Mouse (Mus musculus) ZHBTc4 (cell line): ENCODE measurements around the gene Iqch.

Source experiments
- DNase-seq: peaks from one replicate; pipeline ENCODE4 v3.0.0-alpha.2; 2011; ENCODE audit warnings: low read depth, low spot score

Gene Iqch

GRCm38 (mm10) chr9:63495786-63496185 lies 106.5 kb downstream of the Iqch start:
- DNase-seq: no peak

GRCm38 (mm10) chr9:63493746-63494145 lies 108.5 kb downstream of the Iqch start:
- DNase-seq: no peak

DNA sequence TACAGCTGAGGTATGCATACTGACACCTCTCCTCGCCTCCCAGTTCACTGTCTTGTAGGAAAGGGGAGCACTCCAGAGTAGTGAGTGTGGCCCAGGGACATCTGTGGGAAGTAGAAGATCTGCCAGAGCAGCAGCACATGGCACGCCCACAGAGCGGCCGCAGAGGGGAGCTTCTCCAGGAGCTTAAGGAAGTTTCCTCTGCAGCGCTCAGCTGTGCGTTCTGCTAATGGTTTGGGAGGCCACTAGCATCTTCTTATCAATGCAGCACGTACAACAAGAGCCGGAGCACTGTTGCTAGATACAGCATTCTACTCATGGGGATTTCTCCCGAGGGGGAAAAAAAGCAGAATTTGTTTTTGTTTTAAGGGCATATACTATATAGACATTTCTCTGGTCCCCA lies 110.0 kb downstream of the Iqch start:
- peak; percentile 18 for DNase-seq

DNA sequence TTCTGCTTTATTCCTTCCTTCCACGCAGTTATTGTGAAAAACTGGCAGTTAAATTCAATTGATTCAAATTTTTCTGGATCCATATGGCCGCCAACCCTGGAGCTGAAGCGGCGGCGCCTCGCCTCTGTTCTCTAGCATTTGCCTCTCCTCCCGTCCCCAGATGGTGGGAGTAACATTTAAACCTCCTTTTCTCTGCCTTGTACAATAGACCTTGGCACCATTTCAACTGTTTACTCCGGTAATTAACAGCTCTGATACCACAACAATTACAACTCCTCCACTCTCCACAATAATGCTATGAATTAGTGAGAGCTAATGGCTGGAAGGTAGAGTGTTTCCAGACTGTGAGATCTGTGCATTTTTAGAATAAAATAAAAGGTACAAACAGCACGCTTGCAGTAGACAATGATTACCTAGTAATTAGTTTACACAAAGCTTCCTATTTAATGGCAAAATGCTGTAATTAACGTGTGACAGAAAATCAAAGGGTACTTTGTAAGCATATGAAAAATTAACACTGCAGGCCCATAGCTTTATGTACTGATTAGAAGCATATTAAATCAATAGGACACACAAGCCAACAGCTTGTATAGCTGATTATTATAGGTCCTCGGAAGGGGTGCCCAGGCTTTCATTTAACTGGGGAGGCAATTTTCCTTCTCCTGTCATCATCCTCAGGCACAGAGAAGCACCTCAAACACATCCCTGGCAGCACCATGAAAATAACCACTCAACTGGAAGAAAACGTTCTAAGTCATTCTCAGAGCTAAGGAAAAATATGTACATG lies 111.6 kb downstream of the Iqch start:
- no peak for DNase-seq

DNA sequence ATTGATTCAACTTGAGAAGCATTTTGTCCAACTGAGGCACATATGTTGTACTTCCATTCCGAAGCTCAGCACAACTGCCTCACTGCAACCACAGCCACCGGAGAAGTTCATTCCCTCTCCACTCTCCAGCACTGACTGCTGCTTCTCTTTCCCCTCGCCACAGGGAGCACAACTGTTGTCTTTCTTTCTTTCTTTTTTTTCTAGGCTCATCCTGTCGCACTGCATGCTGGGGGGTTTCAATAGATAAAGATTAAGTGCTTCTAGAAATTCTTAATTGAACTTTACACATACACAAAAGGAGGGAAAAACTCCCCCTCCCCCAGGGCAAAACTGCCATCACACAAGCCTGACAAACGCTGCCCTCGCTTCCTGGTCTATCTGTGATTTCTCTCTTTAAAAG lies 113.1 kb downstream of the Iqch start:
- DNase-seq: no peak

DNA sequence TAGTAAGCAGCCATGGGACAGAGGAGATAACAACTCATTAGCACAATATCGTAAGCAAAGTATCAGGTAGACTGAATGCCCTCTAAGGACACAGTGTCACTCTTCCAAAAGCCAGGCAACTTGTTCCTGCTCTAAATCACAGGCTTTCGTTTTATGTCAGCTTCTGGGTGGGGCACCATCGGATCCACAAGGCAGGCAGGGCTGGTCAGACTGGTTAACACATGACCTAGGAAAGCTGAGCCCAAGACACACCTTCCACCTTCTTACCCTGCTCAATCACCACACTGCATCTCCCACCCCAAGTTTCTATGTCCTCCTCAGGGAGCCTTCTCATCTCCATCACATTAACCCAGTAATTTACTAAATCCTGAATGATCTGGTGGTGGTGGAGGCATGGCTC lies 136.7 kb downstream of the Iqch start:
- no peak for DNase-seq

GRCm38 (mm10) chr9:63462296-63462695 lies 140.0 kb downstream of the Iqch start:
- DNase-seq: peak; percentile 77

GRCm38 (mm10) chr9:63456401-63456800 lies 145.9 kb downstream of the Iqch start:
- no peak for DNase-seq

DNA sequence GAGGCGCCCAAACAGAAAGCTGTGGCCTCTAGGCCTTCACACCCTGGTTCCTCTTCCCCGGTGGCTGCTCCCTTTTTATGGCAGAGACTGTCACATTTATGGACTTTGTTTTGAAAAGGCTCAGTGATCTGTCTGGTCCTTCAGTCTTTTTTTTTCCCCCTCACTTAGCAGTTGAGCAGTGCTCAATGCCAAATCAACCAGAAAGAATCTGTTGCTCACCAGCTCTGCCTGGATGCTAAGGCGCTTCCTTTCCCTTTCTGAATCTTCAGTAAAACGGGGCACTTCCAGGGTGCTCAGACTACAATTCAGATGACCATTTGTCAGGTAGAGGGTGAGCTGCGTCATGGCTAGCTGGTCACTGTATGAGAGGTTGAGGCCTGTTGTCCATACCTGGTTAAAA lies 148.0 kb downstream of the Iqch start:
- DNase-seq: no peak

DNA sequence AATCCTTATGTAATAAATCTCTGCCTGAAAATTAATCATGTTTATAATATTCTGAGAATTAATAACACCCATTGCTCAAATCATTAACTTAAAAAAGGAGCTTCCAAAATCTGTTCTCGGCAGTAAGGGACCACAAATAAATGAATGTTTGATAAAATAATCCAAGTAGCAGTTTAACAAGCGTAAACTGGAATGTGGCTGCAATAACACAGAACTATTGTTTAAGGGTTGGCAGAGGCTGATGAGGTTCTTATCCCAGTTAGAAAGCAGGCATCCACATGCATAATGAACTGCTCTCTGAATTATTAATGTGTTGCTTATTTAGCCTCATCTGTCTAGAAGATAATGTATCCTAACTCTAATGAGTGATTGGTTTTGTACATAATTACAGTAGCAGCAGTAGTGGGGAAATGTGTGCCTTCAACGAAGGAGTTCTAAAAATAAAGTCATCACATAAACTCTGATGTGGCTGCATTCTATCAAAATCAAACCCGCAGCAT lies 151.7 kb downstream of the Iqch start:
- DNase-seq: no peak

- DNase-seq: no peak
Measured at GRCm38 (mm10) chr9:63443695-63444094, 158.6 kb downstream of the Iqch start.

GRCm38 (mm10) chr9:63430652-63431051 lies 171.6 kb downstream of the Iqch start:
- no peak for DNase-seq

GRCm38 (mm10) chr9:63421096-63421736 lies 181.1 kb downstream of the Iqch start:
- no peak for DNase-seq

DNA sequence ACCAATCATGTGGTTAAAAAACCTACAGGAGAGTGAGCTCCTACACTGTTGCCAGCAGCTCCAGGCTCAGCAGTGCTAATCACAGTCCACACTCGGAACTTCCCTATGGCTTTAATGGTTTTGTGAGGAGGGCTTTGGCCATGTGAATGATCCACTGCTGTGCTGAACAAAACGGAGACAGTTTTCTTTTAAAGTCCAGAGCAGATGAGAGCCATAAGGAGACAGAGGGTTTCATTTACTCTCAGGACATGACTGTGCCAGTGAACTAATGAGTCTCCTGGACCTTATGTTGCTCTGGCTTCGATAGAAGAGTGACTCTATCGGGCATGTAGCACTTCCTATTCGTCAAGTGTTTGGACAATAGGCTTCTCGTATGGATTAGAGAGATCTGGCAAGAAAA lies 181.9 kb downstream of the Iqch start:
- peak; percentile 38 for DNase-seq

- no peak for DNase-seq
Measured at GRCm38 (mm10) chr9:63400176-63400575, 202.1 kb downstream of the Iqch start.

- no peak for DNase-seq
Measured at GRCm38 (mm10) chr9:63399463-63399815, 202.9 kb downstream of the Iqch start.

DNA sequence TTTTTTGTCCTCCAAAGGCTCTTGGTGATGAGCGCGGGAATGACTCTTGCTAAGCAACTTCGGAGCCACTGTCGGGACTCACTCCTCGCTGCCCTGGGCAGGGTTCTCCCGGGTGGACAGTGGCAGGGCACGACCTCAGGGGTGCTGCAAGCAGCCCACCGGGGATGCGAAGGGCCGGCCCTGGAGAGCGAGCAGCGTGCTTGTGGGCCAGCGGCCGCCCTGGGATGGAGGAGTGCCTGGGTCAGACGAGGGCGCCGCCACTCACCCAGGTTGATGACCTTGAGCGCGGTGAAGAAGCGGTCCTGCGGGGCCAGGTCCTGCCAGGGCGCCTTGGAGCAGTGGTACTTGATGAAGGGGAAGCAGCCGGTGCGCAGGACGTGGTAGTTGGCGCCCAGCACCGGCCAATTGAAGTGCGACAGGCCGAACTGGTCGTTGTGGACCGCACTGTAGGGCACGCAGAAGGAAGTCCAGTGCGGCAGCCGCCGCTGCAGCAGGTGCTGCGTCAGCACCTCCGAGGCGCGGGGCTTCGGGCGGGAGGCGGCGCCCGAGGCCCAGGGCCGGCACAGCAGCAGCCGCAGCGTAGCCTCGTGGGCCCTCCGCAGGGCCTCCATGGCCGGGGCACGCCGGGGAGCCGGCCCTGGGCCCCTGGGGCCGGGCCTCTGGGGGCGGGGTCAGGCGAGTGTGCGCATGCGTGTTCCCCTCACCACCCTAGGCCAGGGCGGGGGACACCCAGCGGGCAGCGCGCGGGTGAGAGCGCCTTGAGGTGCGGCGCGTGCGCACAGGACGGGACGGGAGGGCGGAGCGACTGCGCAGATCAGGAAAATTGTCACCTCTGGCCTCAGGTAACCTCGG lies 203.5 kb downstream of the Iqch start, which contains the start of gene 2300009A05Rik:
TSS of gene 2300009A05Rik (minus strand) at position 636 of the 852 bp plus-strand sequence.
- DNase-seq: peak; percentile 93

DNA sequence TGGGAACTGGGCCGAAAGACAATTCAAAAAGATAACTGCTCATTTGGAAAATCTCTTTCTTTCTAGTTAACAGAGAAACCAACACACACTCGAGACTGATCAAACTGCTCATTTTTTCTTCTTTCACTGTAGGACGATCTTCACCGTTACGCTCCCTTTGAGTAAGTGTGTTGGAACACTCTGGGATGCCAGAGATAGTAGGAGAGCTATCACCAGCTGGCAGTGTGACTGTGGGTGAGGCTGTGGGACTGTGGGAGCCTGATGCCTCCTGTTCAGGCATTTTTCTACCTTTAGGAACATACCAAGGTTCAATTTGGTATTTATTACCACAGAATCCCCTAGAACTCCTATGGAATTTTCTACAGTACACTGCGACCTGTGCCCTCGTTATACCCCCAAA lies 206.7 kb downstream of the Iqch start:
- no peak for DNase-seq

- no peak for DNase-seq
Measured at GRCm38 (mm10) chr9:63391307-63391706, 211.0 kb downstream of the Iqch start.

GRCm38 (mm10) chr9:63382761-63383160 lies 219.5 kb downstream of the Iqch start:
- DNase-seq: no peak

GRCm38 (mm10) chr9:63380326-63380725 lies 222.0 kb downstream of the Iqch start:
- DNase-seq: no peak

DNA sequence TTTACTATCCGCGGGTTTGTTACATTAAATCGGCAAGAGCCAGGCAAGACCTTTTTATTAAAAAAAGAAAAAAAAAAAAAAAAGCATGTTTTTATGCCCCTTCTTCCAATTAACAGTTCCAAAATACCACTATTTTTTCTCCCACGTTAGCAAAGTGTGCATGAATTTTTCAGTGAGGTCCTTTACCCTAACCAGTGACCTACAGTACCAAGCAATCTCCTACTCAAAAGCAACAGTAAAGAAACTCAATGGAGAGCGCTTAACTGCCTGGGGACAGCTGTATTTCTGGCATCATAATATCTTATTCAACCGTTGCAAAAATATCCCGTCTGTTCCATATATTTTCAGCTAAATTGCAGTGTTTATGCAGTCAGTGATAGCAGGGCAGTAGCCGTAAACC lies 224.1 kb downstream of the Iqch start:
- no peak for DNase-seq
